Mouse (Mus musculus) liver, embryonic 11.5 days (tissue): Measurements from ENCODE around the gene Timd2. TPM values are rescaled to one million over a fixed set of nuclear protein-coding genes. Genes with fewer than 3 reads are reported as not detected.
"Not testable (repeated sequence)": the region's sequence is repeated elsewhere in the genome, so short reads cannot be mapped to it uniquely, and the experiment has no call there.

Source experiments
- ATAC-seq: fragments of 200-750 bp; cut with Nextera tagmentation; replicated peaks from 2 replicates; pipeline ENCODE4 v1.8.0; 2017; ENCODE audit warnings: moderate number of reproducible peaks, mild to moderate bottlenecking, moderate TSS enrichment, moderate library complexity; ENCODE audit not compliant: low FRiP score
- DNase-seq: peaks from one replicate; pipeline ENCODE4 v3.0.0-alpha.2; 2017; ENCODE audit warnings: low spot score
- H3K27ac ChIP-seq: fragments of 300-500 bp; sonication (generic); 2 replicates; pipeline ENCODE4 v1.5.1; 2014; ENCODE audit warnings: mild to moderate bottlenecking, low read depth, low read length, control low read depth
- H3K27me3 ChIP-seq: fragments of 300-500 bp; sonication (generic); replicated peaks from 2 replicates; pipeline ENCODE4 v1.6.1; 2014; ENCODE audit warnings: low read length, mixed read lengths; ENCODE audit not compliant: control insufficient read depth, insufficient read depth
- H3K36me3 ChIP-seq: fragments of 300-500 bp; sonication (generic); 2 replicates; pipeline ENCODE4 v1.6.1; 2014; ENCODE audit warnings: mild to moderate bottlenecking, low read length, moderate library complexity, mixed read lengths; ENCODE audit not compliant: control insufficient read depth, insufficient read depth
- H3K4me1 ChIP-seq: fragments of 300-500 bp; sonication (generic); replicated peaks from 2 replicates; pipeline ENCODE4 v1.6.1; 2014; ENCODE audit warnings: low read length, mixed read lengths; ENCODE audit not compliant: control insufficient read depth, insufficient read depth
- H3K4me2 ChIP-seq: fragments of 300-500 bp; sonication (generic); 2 replicates; pipeline ENCODE4 v1.6.1; 2014; ENCODE audit warnings: mild to moderate bottlenecking, control low read depth, moderate library complexity
- H3K4me3 ChIP-seq: fragments of 300-500 bp; sonication (generic); 2 replicates; pipeline ENCODE4 v1.5.1; 2014; ENCODE audit warnings: low read depth, low read length, control low read depth
- H3K9ac ChIP-seq: fragments of 300-500 bp; sonication (generic); 2 replicates; pipeline ENCODE4 v1.6.1; 2014; ENCODE audit warnings: low read depth, low read length, control low read depth
- H3K9me3 ChIP-seq: fragments of 300-500 bp; sonication (generic); 2 replicates; pipeline ENCODE4 v1.6.1; 2016; ENCODE audit warnings: low read length, inconsistent platforms, mixed read lengths; ENCODE audit not compliant: control insufficient read depth
- WGBS: fragments of 180-500 bp; shearing (Covaris S2); extraction: QIAGEN DNeasy Blood & Tissue Kit; methylation state at CpG from one replicate; pipeline ENCODE4 v1.1.7; 2014; 5-methylcytosine and 5-hydroxymethylcytosine counted together
- polyA plus RNA-seq: library from polyadenylated mRNA; unstranded; fragments of >200 nt; fragmentation: Nextera tagmentation; extraction: Ambion mirVana; gene quantifications from 2 replicates; pipeline ENCODE4 v1.2.1, GENCODE M21; 2014

Timd2 gene
- polyA plus RNA-seq, 1 experiment from 2014 or later, result 4.8 TPM

DNA sequence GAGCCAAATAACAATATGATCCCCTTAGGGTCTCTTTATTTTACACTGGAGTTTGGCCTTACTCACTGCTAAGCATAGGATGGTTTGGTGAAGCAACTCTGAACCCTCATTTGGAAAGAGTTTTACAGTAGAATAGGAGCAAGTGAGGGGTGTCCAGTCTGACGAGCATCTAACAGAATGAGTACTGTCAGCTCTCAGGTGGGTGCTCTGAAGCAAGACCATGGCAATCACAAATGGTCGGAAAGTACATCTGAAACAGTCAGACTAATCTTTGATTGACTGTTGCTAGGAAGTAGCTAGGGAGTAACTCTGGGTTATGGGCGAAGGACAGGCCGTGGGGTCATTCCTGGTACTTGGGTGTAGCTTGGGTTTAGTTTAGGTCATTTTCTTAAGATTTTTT lies 71.3 kb downstream of the Timd2 start:
- not testable (repeated sequence) for H3K4me1 ChIP-seq, H3K9ac ChIP-seq, H3K36me3 ChIP-seq, H3K9me3 ChIP-seq, H3K27me3 ChIP-seq, H3K4me2 ChIP-seq, ATAC-seq, DNase-seq, H3K27ac ChIP-seq, H3K4me3 ChIP-seq
- 80% methylated on average over 4 of the region's 4 CpGs for WGBS

DNA sequence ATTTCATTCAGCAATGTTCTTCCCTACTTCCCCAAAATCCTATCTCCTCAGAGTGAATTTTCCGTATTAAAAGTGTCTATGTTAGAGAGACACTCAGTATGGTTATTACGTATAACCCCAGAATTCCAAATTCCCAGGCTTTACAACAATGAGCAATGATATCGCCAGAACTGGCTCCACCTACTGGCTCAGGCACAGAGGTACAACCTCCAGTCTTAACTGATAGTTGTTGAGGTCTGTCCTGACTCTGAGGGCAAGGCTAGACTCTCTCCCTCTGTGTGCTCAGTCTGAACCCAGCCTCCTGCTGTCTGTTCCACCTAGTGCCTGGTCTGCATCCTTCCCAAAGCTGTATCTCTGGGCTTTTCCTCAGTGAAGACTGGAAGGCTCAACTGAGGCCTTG lies 75.2 kb downstream of the Timd2 start:
- no peaks in the 10 kb centered on the region for H3K27me3 ChIP-seq
- no peak overlapping the region for H3K9ac ChIP-seq
- no peak overlapping the region for H3K27ac ChIP-seq
- WGBS, result 32% methylated on average over 3 of the region's 3 CpGs
- no peak overlapping the region for H3K4me2 ChIP-seq
- H3K36me3 ChIP-seq, result no peaks in the 10 kb centered on the region
- no peaks in the 10 kb centered on the region for H3K9me3 ChIP-seq
- no peaks in the 10 kb centered on the region for H3K4me1 ChIP-seq
- H3K4me3 ChIP-seq, result no peak overlapping the region
- DNase-seq (no peak), ATAC-seq (0 out of 2 replicates have a peak, but pooled peaks have one; percentile 53)

DNA sequence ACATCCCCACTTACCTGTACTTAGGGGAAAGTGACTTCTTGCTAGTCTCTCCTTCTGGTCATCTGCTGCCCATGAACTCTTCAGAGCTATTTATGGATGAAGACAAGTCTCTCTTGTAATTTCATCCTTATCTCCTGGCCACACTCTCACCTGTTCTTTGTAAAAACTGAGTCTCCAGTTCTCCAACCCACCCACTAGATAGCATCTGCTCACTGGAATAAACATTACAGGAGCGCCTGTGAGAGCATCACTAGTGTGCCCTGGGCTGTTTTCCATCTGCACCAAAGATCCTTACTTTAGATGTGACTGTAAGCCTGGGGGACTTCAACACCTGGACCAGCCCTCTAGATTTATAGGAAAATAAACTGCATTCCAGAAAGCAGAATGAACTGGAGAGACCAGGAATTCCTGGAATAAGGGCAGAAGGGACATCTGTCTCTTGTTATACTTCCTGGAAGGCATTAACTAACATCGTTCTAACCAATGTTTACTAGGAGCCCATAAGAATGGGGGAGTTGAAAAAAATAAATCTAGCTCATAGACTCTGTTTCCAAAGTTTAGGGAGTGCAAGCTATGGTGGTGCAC lies 77.6 kb downstream of the Timd2 start, which contains the start of gene Dppa1:
Gene Dppa1, minus strand, starts transcription at position 51 of the 585 bp plus-strand sequence.
- Histone ChIP-seq H3K9ac (no peak within 1 kb of the TSS), H3K4me3 (no peak within 1 kb of the TSS), H3K27me3 (no peaks in the 10 kb centered on the region), H3K4me1 (no peaks in the 10 kb centered on the region), H3K27ac (no peak within 1 kb of the TSS), H3K36me3 (no peaks in the 10 kb centered on the region), H3K9me3 (no peaks in the 10 kb centered on the region), H3K4me2 (no peak within 1 kb of the TSS)
- ATAC-seq (no peak), DNase-seq (no peak)
- 71% methylated on average over 2 of the region's 2 CpGs for WGBS

DNA sequence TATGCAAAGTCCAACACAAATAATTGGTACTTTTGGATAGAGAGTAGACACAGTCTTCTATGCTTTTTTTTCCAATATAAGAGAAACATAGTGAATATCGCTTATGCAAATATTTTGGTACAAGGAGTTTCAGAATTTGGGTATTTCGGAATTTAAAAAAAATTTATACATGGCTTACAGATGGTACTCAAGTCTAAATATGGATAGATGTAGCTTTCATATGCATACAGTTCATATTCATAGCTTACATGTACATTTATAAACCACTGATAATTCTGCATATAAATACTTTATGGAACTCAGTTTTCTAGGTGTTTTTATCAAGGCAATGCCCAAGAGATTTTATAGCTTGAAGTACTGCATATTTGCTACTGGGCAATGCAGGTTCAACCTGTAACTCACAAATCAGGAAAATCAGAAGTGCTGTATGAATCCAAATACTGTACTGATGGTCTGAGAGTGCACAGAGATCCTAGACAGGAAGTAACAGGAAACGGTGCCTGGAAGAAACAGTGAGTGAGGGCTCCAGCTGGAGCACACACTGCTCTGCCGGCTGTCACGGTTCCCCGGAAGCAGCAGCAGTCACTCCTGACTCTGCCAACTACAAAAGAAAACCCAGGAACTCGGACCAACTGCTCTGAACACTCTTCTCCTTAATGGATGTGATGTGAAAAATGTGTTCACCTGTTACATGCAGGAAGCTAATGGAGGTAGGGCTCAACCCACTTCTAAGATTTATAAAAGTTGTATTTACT lies 86.3 kb downstream of the Timd2 start:
- 68% methylated on average over 7 of the region's 7 CpGs for WGBS
- no peaks in the 10 kb centered on the region for H3K9me3 ChIP-seq
- H3K4me3 ChIP-seq, result no peak overlapping the region
- no peak for DNase-seq
- no peaks in the 10 kb centered on the region for H3K4me1 ChIP-seq
- no peak overlapping the region for H3K27ac ChIP-seq
- no peak for ATAC-seq
- no peak overlapping the region for H3K4me2 ChIP-seq
- no peaks in the 10 kb centered on the region for H3K36me3 ChIP-seq
- H3K27me3 ChIP-seq, result no peaks in the 10 kb centered on the region
- H3K9ac ChIP-seq, result no peak overlapping the region

DNA sequence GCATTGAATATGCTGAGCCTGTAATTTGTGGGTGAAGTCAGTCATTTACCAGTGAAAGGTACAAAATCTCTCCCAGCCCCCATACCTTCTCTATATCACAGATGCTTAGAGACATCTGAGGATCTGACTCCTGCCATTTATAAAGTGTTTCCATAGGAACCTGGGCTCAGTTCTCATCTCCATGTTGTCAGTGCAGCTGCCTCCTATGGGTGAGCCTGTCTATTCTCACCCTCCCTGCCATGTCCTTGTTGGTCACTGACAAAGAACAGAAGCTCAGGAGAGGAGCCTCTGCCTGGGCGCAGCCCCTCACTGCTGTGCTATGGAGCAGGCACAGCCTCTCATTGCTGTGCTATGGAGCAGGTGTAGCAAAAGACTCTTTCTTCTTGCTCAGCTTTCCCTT lies 86.9 kb downstream of the Timd2 start:
- Histone ChIP-seq H3K9ac (no peak overlapping the region), H3K36me3 (no peaks in the 10 kb centered on the region), H3K27ac (no peak overlapping the region), H3K4me3 (no peak overlapping the region), H3K9me3 (no peaks in the 10 kb centered on the region), H3K4me1 (no peaks in the 10 kb centered on the region), H3K27me3 (no peaks in the 10 kb centered on the region), H3K4me2 (no peak overlapping the region)
- WGBS, result 77% methylated on average over 1 of the region's 1 CpGs
- ATAC-seq (no peak), DNase-seq (no peak)

Other genes with a start within 250 kb of the Timd2 start
- not detected in 2 replicates for gene Gm12169, start 182.8 kb downstream of the Timd2 start, polyA plus RNA-seq
- not detected in 2 replicates for gene BC053393, start 135.5 kb downstream of the Timd2 start, polyA plus RNA-seq
- not detected in 2 replicates for gene Dppa1, start 77.8 kb downstream of the Timd2 start, polyA plus RNA-seq
- 0.12 and 0.22 TPM in 2 replicates for gene Havcr1, start 28.0 kb upstream of the Timd2 start, polyA plus RNA-seq
- gene Timd4, start 103.7 kb upstream of the Timd2 start, polyA plus RNA-seq, result 6.6 and 6.8 TPM in 2 replicates